Mouse (Mus musculus): Measurements from ENCODE around the gene Slc7a5. TPM values are rescaled to one million over a fixed set of nuclear protein-coding genes. Genes with fewer than 3 reads are reported as not detected.
A peak's percentile ranks its signal among the peaks of the same experiment; 100 is the strongest.

The Slc7a5 gene
- total RNA-seq, 1 experiment = 173 TPM

- Histone ChIP-seq H3K27ac (ENCODE audit: insufficient read depth, low read depth, low read length, poor library complexity, severe bottlenecking) (peak overlapping the region; percentile 71; the same call in 1 of the 2 replicates), H3K9me3 (ENCODE audit: control insufficient read depth, insufficient read depth, low read depth, low read length) (no peaks in the 10 kb centered on the region), H3K9ac (ENCODE audit: insufficient read depth, low read depth, low read length, poor library complexity, severe bottlenecking) (peak overlapping the region; percentile 42), H3K4me3 (ENCODE audit: insufficient read depth in 1 of 2, low read depth in 1 of 2, low read length in 2 of 2, poor library complexity in 1 of 2, severe bottlenecking in 1 of 2) (peak overlapping the region in 1 of 2 experiments; percentile 34; a peak in 2 of 4 replicates), H3K36me3 (ENCODE audit: control insufficient read depth, insufficient read depth, low read length, poor library complexity, severe bottlenecking) (peaks cover 60% of the 10 kb centered on the region), H3K4me1 (ENCODE audit: control insufficient read depth in 2 of 2, insufficient read depth in 2 of 2, low read length in 2 of 2, poor library complexity in 1 of 2) (peaks cover 4 to 39% of the 10 kb centered on the region in 2 experiments; a peak in 3 of 4 replicates)
- no peak for DNase-seq (ENCODE audit: low read depth, low spot score)
- in situ Hi-C loops (cut with MboI; ENCODE audit: low sequenced_read_pairs in 2 of 2, unreplicated experiment in 2 of 2) = no loop called here
- TF ChIP-seq CHD2 (IDR thresholded peaks at IDR 0.05; ENCODE audit: low read depth, low read length) (no peak), HCFC1 (IDR thresholded peaks at IDR 0.05; ENCODE audit: borderline replicate concordance, insufficient read depth, low read length) (no peak), ZC3H11A (IDR thresholded peaks at IDR 0.05; ENCODE audit: borderline replicate concordance, low read depth, low read length) (no peak), MAFK (IDR thresholded peaks at IDR 0.05; ENCODE audit: insufficient read depth, low read depth, low read length) (no peak), ZNF384 (IDR thresholded peaks at IDR 0.05; ENCODE audit: low read depth, low read length) (no peak)
Measured at GRCm38 (mm10) chr8:121897871-121898381, 9.6 kb downstream of the Slc7a5 start.

GRCm38 (mm10) chr8:121897205-121897604 lies 10.3 kb downstream of the Slc7a5 start:
- Histone ChIP-seq H3K9ac (ENCODE audit: insufficient read depth, low read depth, low read length, poor library complexity, severe bottlenecking) (no peak overlapping the region), H3K9me3 (ENCODE audit: control insufficient read depth, insufficient read depth, low read depth, low read length) (no peaks in the 10 kb centered on the region), H3K4me3 (ENCODE audit: insufficient read depth in 1 of 2, low read depth in 1 of 2, low read length in 2 of 2, poor library complexity in 1 of 2, severe bottlenecking in 1 of 2) (no peak overlapping the region), H3K36me3 (ENCODE audit: control insufficient read depth, insufficient read depth, low read length, poor library complexity, severe bottlenecking) (peaks cover 63% of the 10 kb centered on the region), H3K4me1 (ENCODE audit: control insufficient read depth in 2 of 2, insufficient read depth in 2 of 2, low read length in 2 of 2, poor library complexity in 1 of 2) (peaks cover 4 to 34% of the 10 kb centered on the region in 2 experiments; a peak in 3 of 4 replicates), H3K27ac (ENCODE audit: insufficient read depth, low read depth, low read length, poor library complexity, severe bottlenecking) (no peak overlapping the region)
- in situ Hi-C loops (cut with MboI; ENCODE audit: low sequenced_read_pairs in 2 of 2, unreplicated experiment in 2 of 2) = no loop called here
- TF ChIP-seq ZC3H11A (IDR thresholded peaks at IDR 0.05; ENCODE audit: borderline replicate concordance, low read depth, low read length) (no peak), CHD2 (IDR thresholded peaks at IDR 0.05; ENCODE audit: low read depth, low read length) (no peak), ZNF384 (IDR thresholded peaks at IDR 0.05; ENCODE audit: low read depth, low read length) (no peak), MAFK (IDR thresholded peaks at IDR 0.05; ENCODE audit: insufficient read depth, low read depth, low read length) (no peak), HCFC1 (IDR thresholded peaks at IDR 0.05; ENCODE audit: borderline replicate concordance, insufficient read depth, low read length) (no peak)
- no peak for DNase-seq (ENCODE audit: low read depth, low spot score)

- H3K4me3 ChIP-seq (ENCODE audit: insufficient read depth in 1 of 2, low read depth in 1 of 2, low read length in 2 of 2, poor library complexity in 1 of 2, severe bottlenecking in 1 of 2) = no peak overlapping the region
- H3K9me3 ChIP-seq (ENCODE audit: control insufficient read depth, insufficient read depth, low read depth, low read length) = no peaks in the 10 kb centered on the region
- H3K4me1 ChIP-seq (ENCODE audit: control insufficient read depth in 2 of 2, insufficient read depth in 2 of 2, low read length in 2 of 2, poor library complexity in 1 of 2) = peaks cover 2 to 28% of the 10 kb centered on the region in 2 experiments; a peak in 2 of 4 replicates
- no peak for DNase-seq (ENCODE audit: low read depth, low spot score)
- no peak overlapping the region for H3K9ac ChIP-seq (ENCODE audit: insufficient read depth, low read depth, low read length, poor library complexity, severe bottlenecking)
- peaks cover 62% of the 10 kb centered on the region for H3K36me3 ChIP-seq (ENCODE audit: control insufficient read depth, insufficient read depth, low read length, poor library complexity, severe bottlenecking)
- in situ Hi-C loops (cut with MboI; ENCODE audit: low sequenced_read_pairs in 2 of 2, unreplicated experiment in 2 of 2) = no loop called here
- TF ChIP-seq ZNF384 (IDR thresholded peaks at IDR 0.05; ENCODE audit: low read depth, low read length) (0 out of 2 replicates have a peak, but pooled peaks have one; percentile 14), CHD2 (IDR thresholded peaks at IDR 0.05; ENCODE audit: low read depth, low read length) (no peak)
- no peak overlapping the region for H3K27ac ChIP-seq (ENCODE audit: insufficient read depth, low read depth, low read length, poor library complexity, severe bottlenecking)
Measured at GRCm38 (mm10) chr8:121896476-121897145, 10.9 kb downstream of the Slc7a5 start.

GRCm38 (mm10) chr8:121895910-121896309 lies 11.6 kb downstream of the Slc7a5 start:
- no peak for DNase-seq (ENCODE audit: low read depth, low spot score)
- TF ChIP-seq ZC3H11A (IDR thresholded peaks at IDR 0.05; ENCODE audit: borderline replicate concordance, low read depth, low read length) (no peak), MAFK (IDR thresholded peaks at IDR 0.05; ENCODE audit: insufficient read depth, low read depth, low read length) (no peak), CHD2 (IDR thresholded peaks at IDR 0.05; ENCODE audit: low read depth, low read length) (no peak), ZNF384 (IDR thresholded peaks at IDR 0.05; ENCODE audit: low read depth, low read length) (no peak), HCFC1 (IDR thresholded peaks at IDR 0.05; ENCODE audit: borderline replicate concordance, insufficient read depth, low read length) (no peak)
- in situ Hi-C loops (cut with MboI; ENCODE audit: low sequenced_read_pairs in 2 of 2, unreplicated experiment in 2 of 2) = no loop called here
- H3K36me3 ChIP-seq (ENCODE audit: control insufficient read depth, insufficient read depth, low read length, poor library complexity, severe bottlenecking) = peaks cover 58% of the 10 kb centered on the region
- peaks cover 2 to 24% of the 10 kb centered on the region in 2 experiments; a peak in 2 of 4 replicates for H3K4me1 ChIP-seq (ENCODE audit: control insufficient read depth in 2 of 2, insufficient read depth in 2 of 2, low read length in 2 of 2, poor library complexity in 1 of 2)
- H3K9ac ChIP-seq (ENCODE audit: insufficient read depth, low read depth, low read length, poor library complexity, severe bottlenecking) = no peak overlapping the region
- no peaks in the 10 kb centered on the region for H3K9me3 ChIP-seq (ENCODE audit: control insufficient read depth, insufficient read depth, low read depth, low read length)
- H3K27ac ChIP-seq (ENCODE audit: insufficient read depth, low read depth, low read length, poor library complexity, severe bottlenecking) = no peak overlapping the region
- no peak overlapping the region for H3K4me3 ChIP-seq (ENCODE audit: insufficient read depth in 1 of 2, low read depth in 1 of 2, low read length in 2 of 2, poor library complexity in 1 of 2, severe bottlenecking in 1 of 2)

Data from ES-E14 (cell line).